Mouse (Mus musculus) ES-E14 (cell line): ENCODE measurements around the gene 1520401A03Rik.

Source experiments
- CHD2 ChIP-seq: IDR thresholded peaks from 2 replicates; pipeline ENCODE4 v1.6.1; 2014; ENCODE audit warnings: mild to moderate bottlenecking, low read depth, low read length, inconsistent platforms
- HCFC1 ChIP-seq: IDR thresholded peaks from 2 replicates; pipeline ENCODE4 v1.6.1; 2012; ENCODE audit warnings: low read length, inconsistent platforms, borderline replicate concordance; ENCODE audit not compliant: insufficient read depth
- MAFK ChIP-seq: IDR thresholded peaks from 2 replicates; pipeline ENCODE4 v1.6.1; 2014; ENCODE audit warnings: mild to moderate bottlenecking, low read depth, low read length, inconsistent platforms; ENCODE audit not compliant: insufficient read depth
- ZC3H11A ChIP-seq: IDR thresholded peaks from 2 replicates; pipeline ENCODE4 v1.6.1; 2012; ENCODE audit warnings: low read depth, mild to moderate bottlenecking, inconsistent platforms, low read length, borderline replicate concordance
- ZNF384 ChIP-seq: IDR thresholded peaks from 2 replicates; pipeline ENCODE4 v1.6.1; 2012; ENCODE audit warnings: low read depth, low read length, inconsistent platforms

DNA sequence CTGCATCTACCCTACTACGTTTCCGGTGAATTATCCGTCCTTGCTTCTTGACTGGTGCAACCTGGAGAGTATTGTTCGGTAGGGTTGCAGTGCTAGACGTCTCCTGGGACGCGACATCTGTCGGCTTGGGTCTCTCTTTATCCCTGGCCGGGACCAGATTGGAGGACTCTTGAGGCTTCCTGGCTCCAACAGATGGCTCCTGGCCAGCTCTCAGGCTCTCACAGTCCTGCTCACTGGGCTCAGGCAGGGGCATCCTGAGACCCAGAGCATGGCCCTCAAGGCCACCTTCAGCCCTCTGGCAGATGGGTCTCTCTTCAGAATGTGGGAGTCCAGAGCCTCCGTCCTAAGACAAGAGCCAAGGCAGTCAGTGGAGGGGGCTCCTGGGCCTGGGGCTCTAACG lies 40.4 kb upstream of the 1520401A03Rik start:
- TF ChIP-seq ZC3H11A (no peak), ZNF384 (no peak), MAFK (no peak), HCFC1 (no peak), CHD2 (no peak)
